Mouse (Mus musculus) CD8-positive naive resting alpha-beta T cell, adult 2 months (primary cell): ENCODE results near the gene Vmo1.
"Not testable (repeated sequence)": the region's sequence is repeated elsewhere in the genome, so short reads cannot be mapped to it uniquely, and the experiment has no call there.

Source experiments
- DNase-seq, 2 experiments: peaks; one replicate each; pipeline ENCODE4 v3.0.0; 2022; ENCODE audit warnings: low read depth in 2 of 2, low spot score in 2 of 2

Vmo1 gene

DNA sequence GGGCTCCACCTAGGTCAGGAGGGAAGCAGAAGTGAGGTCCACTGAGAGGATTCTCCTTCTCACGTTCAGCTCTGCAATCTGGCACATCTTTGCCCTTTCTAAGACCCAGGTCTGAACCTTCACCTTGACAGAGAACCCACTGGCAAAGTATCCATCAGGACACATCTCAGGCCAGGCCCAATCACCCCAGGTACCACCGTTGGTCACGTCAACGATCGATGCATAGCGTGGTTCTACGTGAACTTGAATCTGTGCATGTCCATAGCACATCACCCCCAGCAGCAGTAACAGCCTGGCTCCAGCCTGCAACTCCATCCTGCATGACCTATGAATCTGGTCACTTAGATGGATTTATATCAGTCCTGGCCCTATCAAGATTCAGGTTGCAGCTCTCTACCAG lies at the start of gene Vmo1:
Vmo1 (minus strand) TSS at position 329 of the 400 bp plus-strand sequence.
- DNase-seq, result no peak

DNA sequence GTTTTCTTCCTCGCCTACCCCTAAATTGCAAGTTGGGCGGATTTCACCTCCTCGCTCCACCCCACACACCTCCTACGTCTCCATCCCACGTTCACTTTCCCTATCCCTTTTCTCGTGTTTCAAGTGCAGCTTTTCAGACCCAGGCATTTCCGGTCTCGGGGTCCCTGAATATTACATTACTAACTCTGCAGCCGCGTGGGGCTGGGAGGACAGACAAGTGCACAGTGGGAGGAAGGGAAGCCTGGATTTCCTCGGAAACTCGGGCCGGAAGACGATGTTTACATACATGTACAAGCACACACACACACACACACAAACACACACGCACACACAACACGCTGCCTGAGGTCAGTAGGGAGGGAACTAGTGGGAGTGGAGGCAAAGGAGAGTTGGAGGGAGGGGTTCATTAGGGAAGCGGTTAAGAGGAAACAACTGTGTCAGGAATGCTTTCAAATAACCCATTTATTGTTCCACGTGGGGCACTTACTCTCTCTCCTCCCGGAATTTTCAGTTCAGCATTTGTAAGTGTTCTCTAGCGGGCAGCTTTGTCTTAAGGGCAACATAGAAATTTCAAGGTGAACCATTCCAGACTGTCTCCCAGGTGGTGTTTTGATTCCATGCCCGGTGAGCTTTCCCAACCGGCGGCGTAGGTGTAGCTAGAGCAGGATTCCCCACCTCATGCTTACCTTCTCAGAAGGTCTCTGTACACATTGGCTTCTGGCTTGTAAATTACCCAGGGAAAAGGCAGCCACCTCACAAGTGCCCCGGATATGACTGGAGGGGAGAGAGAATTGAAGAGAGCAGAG lies 49.3 kb upstream of the Vmo1 start:
- peak in 1 of 2 experiments; percentile 27 for DNase-seq

DNA sequence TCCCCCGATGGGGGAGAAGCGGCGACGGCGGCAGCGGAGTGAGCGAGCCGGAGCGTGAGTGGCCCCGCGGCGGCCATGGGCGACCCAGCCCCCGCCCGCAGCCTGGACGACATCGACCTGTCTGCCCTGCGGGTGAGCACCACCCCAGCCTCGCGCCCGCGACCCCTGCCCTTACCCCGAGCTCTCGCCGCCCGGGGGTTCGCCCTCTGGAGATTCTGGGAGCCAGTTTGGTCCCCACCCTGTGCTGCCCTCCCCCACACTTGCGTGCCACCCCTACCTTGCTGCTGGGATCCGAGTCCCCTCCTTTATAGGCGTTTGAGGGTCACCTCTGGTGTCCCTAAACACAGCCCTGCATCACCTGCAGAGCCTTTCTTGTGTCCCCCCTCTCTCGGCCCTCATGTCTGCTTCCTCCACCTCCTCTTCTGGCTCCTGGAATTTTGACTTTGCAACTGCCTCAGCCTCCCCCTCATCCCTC lies 48.6 kb upstream of the Vmo1 start:
- no peak for DNase-seq

DNA sequence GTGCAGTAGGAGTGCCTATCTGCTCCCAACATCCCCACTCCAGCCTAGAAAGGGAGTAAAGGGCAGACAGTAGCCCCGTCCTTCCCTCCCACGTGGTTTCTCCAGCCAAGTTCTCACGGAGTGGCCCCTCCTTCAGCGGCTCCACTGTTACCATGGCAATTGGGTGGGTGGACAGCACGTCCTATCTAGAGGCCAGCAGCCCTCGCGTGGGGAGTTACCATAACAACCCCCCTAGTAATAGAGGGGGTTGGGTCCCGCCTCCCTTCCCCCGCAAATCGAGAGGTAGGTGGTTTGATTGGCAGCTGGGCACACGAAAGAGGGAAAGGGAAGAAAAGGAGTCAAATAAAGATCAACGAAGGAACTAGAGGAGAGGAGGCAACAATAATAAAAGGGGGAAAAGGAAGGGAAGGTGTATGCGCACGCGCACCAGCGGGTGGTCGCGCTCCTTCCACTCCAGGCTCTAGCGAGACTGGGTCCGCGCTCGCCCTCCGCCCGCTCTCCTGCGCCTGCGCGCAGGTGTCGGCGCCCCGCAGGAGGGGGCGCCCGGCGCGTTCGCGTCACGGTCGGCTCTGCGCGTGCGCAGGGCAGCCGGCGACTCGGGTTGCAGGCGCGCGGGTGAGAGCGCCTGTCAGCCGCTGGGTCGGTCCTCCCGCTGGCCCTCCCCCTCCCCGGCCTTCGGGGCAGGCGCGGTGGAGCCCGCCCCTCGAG lies 48.0 kb upstream of the Vmo1 start, which contains the start of gene Mink1:
Mink1 (plus strand) TSS at position 595 of the 708 bp plus-strand sequence.
- DNase-seq, result peak; percentile 76 to 81

DNA sequence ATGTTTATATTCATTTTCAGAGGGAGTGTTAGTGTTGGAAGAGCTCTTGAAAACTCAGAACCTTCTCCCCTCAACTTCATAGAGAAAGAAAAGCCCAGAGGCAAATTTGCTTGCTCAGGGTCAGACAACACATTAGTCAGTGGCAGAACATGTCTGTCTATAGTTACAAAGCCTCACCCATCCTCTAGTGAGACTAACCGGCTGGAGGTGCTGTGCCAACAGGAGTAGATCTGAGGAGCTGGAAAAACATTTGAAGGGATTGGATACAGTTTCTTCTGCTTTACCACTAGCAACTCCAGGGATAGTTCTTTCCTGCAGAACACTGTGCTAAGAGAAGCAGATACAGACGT lies 47.5 kb upstream of the Vmo1 start:
- no peak for DNase-seq

DNA sequence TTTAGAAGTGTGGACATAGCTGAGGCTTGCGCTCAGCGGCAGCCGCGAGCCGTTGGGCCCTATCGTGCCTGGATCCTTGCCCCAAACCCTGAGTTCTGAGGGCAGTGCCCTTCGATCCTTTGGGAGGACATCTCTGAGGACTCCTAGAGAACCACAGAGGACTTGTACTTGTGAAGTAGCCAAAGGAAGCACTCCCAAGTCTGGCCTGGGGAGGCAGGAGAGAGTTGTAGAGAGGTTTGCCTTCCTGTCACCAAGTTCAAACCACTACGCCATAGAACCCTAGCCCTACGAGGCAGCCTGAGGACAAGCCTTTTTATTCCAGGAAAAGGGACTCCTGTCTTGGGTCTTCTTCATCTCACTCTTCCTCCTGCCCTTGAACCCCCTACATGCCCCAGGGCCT lies 43.1 kb upstream of the Vmo1 start:
- no peak for DNase-seq

DNA sequence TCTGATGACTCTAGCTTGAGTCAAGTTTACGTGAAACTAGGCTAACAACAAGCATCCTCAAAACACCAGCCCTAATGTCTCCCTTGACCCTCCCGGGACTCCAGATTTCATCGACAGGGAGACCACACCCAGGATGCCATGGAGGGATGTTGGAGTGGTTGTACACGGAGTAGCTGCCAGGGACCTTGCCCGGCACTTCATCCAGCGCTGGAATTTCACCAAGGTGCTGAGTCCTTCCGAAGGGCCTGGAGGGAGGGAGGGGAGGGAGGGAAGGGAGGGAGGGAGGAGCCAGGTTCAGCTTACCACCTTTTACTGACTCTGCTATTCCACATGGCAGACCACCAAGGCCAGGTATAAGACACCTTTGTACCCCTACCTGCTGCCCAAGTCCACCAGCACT lies 39.5 kb upstream of the Vmo1 start:
- no peak for DNase-seq

DNA sequence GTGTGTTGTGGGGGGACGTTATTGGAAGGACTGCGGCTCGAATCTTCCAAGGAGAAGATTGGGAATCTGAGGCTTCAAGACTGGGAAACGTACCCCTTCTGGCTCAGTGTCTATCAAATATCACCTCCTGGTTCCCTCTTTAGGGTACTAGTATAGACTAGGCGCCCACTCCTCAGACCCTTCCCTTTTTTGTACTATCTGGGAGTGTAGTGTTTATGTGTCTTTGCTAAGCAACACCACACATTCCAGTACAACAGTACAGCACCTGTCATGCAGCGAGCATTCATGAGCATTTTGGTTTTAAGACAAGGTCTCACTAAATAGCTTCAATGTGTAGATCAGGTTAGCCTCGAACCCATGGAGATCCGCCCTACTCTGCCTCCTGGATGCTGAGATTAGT lies 37.1 kb upstream of the Vmo1 start:
- no peak for DNase-seq

DNA sequence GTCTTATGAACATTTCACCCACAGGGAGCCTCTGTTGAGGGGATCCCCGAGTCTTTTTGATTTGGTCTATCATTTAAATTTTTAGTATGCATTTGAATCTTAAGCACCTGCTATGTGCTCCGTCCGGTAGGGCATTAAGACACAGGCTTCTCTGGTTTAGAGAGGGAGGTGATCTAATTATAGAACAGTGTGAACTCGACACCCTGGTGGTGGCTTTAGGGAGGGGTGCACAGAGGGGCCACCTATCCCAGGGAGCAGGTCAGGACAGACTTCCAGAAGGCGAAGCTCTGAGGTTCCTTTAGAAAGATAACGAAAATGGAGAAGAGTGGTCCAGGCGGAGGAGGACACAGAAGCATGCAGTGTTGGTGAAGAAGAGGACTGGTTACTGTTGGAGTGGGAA lies 30.1 kb upstream of the Vmo1 start:
- DNase-seq, result no peak

DNA sequence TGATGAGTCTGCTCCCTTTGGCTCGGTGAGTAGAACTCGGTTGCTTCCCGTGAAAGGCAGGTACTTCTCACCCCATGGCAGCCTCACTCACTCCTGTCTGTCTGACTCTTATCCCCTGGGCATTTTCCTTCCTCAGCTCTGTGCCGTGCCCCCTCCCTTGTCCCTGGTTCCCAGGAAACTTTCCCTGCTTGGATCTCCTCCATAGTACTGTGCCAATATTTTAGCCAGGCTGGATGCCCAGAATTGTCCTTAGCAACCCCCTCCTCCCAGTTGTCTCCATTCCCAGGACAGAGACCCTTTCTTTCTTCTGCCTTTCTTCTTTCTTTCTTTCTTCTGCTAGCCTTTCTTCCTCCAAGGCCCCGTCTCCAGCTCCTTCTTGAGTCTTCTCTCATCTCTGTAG lies 27.0 kb upstream of the Vmo1 start:
- DNase-seq, result no peak

DNA sequence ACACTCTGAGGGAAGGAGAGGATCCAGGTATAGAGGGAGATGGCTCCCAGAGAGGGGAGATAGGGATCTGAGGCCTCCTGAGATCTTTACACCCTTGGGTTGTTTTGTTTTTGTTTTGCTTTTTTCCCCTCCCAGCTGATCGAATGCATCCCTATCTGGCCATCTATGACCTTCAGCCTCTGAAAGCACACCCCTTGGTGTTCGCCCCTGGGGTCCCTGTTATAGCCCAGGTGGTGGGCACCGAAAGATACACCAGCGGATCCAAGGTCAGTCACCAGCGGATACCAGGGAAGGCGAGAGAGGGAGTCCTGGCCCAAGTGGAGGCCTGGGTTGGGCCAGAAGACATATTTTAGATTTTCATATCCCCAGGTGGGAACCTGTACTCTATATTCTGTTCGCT lies 26.5 kb upstream of the Vmo1 start:
- no peak for DNase-seq

DNA sequence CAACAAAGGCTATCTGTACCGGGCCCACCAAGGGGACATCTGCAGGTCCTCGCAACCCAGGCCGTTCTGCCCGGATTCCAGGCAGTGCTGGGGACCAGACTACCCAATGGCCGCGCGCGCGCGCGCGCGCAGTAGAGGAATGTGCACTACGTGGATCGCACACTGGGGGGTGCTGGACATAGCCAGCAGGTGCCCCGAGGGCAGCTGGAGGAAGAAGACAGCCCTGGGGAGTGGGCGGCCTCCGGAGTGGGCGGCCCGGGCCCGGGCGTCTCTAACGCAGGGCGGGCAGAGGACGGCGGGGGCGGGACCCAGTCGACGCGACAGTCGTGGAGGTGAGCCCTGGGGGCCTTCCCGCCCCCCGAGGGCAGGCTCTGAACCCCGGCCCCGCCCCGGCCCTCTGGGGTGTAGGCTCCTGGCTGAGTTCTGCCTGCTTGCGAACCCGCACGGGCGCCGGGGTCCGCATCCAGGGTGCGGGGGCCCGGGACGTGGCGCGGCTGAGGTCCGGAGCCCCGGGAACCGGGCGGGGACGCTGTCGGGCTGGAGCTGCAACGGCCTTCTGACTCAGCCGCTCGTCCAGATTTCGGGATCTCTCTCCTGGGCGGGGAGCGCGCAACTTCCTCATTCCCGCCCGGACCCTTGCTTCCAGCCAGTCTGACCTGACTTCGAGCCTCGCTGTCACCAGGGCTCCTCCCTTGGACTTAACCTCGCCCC lies 25.6 kb upstream of the Vmo1 start, which contains the start of gene Pld2:
Pld2 (plus strand) TSS at position 188 of the 711 bp plus-strand sequence.
- peak; percentile 78 to 84 for DNase-seq

DNA sequence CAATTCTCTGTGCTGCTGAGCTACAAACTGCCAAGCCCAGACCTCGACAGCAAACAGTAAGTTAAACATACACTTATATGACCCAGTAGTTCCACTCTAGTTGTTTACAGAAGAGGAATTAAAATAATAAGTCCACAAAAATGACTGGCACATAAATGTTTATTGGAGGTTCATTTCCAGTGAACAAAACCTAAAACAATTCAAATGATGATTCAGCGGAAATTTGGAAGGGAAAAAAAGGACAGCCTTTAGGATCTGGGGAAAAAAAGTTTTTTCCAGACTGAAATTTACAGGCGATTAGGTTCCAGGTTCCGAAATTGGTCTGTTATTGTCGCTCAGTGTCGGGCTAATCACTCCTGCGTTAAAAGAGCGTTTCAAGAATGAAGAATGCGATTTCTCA lies 25.0 kb upstream of the Vmo1 start:
- no peak for DNase-seq

DNA sequence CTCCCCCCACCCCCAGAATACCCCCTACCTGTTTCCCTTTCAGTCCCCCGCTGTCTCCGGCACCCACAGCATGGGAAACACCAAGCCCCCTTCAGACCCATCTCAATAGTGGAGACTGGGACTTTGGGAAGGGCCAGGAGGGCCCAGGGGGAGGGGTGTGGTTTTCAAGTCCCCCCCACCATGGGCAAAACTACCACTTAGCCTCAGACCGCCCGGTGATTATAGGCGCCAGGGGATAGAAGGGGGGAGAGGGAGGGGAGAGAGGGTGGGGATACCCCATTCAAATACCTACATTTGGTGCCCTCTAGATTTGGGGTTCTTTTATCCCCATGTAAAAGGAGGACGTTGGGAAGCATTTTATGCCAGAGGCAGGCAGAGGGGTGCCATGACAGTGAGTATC lies 18.4 kb upstream of the Vmo1 start, which contains the start of gene Gm40193:
Gm40193 (minus strand) TSS at position 101 of the 400 bp plus-strand sequence.
- DNase-seq, result no peak

DNA sequence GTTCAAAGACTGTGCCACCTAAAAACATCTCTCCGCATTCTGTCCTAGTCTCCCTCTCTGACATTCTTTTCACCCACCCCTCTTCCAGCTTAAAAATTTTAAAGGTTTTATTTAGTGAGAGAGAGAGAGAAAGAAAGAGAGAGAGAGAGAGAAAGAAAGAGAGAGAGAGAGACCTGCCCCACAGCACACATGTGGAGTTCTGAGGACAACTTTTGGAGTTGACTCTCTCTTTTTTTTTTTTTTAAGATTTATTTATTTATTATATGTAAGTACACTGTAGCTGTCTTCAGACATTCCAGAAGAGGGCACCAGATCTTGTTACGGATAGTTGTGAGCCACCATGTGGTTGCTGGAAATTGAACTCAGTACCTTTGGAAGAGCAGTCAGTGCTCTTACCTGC lies 16.6 kb upstream of the Vmo1 start:
- DNase-seq, result not testable (repeated sequence)

DNA sequence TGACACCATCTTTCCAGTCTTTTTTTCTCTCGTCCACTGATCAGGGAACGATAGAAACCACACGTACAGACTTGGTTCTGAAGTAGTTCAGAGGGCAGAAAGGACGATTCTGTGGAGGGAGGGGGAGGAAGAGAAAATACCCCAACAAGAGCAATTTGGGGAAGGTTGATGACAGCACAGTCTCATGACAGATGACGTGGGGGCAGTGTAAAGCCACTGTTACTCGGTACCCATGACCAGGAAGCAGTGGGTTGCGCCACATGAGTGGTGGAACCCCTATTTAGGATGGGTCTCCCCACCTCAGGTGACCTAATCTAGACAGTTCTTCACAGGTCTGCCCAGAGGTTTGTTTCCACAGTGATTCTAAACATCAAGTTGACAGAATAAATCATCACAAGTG lies 14.2 kb upstream of the Vmo1 start:
- DNase-seq, result no peak

DNA sequence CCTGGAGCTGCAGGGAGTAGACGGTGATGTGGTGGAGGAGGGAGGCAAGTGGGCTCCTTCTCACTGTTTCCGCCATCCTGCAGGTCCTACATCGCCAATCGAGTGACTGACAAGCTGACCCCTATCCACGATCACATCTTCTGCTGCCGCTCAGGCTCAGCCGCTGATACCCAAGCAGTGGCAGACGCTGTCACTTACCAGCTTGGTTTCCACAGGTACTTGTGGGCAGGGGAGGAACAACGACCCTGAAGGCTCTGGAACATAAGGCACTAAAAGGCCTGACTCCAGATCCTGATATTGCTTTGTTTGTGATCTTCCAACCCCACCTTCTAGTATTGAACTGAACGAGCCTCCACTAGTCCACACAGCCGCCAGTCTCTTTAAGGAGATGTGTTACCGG lies 11.8 kb upstream of the Vmo1 start:
- DNase-seq, result no peak

DNA sequence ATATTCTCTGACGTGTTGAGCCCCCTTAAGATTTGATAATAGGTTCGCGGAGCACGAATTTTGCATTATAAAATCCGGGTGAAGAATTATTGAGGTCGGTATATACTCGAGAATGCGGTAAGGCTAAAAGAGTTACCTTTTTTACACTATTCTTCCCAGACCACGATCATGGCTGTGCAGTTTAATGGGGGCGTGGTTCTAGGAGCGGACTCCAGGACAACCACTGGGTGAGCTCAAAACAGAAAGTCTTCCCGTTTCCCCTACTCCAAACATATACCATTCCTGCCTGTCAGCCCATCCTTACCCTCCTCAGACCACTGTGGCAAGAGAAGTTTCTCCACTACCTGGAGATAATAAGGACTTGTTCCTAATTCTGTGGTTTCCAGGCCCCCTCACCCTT lies 11.3 kb upstream of the Vmo1 start:
- no peak for DNase-seq

DNA sequence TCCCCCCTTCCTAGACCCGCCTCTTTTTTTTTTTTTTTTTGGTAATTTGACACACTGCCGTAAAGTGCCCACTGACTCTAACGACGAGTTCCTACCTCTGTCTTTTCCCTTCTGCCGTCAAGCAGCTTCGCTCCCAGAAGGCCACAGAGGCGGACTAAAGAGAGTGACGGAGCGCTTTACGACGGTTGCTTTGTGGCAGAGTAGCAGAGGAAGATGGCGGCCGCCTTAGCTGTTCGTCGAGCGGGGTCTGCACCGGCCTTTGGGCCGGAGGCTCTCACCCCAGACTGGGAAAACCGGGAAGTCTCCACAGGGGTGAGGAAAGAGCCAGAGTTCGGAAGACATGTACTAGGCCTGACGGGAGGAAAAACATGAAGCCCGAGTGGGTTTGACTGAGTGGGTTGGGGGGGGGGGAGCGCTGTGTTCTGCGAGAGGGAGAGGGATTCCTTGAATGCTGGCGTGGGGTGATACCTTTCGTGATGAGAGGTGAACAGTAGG lies 10.8 kb upstream of the Vmo1 start, which contains the start of gene Psmb6:
Psmb6 (plus strand) TSS at position 184 of the 495 bp plus-strand sequence.
- DNase-seq, result peak; percentile 84 to 87

DNA sequence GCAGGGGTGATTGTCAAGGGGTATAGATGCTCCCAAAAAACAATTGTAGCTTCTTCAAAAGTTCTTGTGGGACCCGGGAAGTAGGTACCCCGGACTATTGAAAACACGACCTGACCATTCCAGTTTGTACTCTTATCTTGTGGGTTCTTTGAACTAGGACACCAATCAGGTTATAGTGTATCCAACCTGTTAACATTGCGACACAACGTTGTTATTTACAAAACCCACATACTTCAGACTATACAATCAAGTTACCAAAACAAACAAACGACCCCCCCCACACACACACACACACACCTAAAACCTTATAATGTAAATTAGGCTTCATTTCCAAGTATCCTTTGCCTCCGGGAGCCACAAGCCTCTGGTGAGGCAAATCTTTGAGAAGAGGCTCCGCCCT lies 10.4 kb upstream of the Vmo1 start:
- no peak for DNase-seq

DNA sequence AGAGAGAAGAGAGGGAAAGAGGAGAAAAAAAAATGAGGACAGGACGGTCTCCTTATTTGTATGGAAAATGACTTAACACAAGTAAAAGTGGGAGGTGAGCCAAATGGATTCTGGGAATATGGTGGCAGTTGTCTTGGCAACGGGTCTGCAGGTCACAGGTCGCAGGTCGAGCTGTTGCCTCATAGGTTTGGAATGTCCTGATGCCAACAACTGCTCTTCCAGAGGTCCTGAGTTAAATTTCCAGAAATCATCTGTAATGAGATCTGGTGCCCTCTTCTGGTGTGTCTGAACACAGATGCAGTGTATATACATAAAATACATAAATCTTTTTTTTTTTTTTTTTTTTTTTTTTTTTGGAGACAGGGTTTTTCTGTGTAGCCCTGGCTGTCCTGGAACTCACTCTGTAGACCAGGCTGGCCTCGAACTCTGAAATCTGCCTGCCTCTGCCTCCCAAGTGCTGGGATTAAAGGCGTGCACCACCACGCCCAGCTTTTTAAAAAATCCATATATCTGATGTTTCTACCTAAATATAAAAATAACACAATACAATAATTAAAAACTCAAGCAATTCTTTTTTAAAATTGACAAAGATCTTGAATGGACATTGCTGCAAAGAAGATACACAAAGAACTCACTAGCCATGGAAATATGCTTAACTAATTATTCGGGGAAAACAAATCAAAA lies 9.0 kb upstream of the Vmo1 start:
- not testable (repeated sequence) for DNase-seq
